Mouse (Mus musculus) heart, embryonic 11.5 days (tissue): ENCODE data around the gene Dnajb2. TPM values are rescaled to one million over a fixed set of nuclear protein-coding genes. Genes with fewer than 3 reads are reported as not detected.

ENCODE experiments used
- ATAC-seq: fragments of 200-750 bp; cut with Nextera tagmentation; replicated peaks from 2 replicates; pipeline ENCODE4 v1.8.0; 2017; ENCODE audit warnings: moderate library complexity; ENCODE audit not compliant: insufficient number of reproducible peaks, low FRiP score, low TSS enrichment
- H3K27ac ChIP-seq: fragments of 300-500 bp; sonication (generic); 2 replicates; pipeline ENCODE4 v1.5.1; 2014; ENCODE audit warnings: mild to moderate bottlenecking, low read depth, low read length
- H3K27me3 ChIP-seq: fragments of 300-500 bp; sonication (generic); 2 replicates; pipeline ENCODE4 v1.6.1; 2014; ENCODE audit warnings: mild to moderate bottlenecking, low read length, mixed read lengths; ENCODE audit not compliant: control insufficient read depth, insufficient read depth
- H3K36me3 ChIP-seq: fragments of 300-500 bp; sonication (generic); 2 replicates; pipeline ENCODE4 v1.6.1; 2014; ENCODE audit warnings: mild to moderate bottlenecking, low read length, moderate library complexity, mixed read lengths; ENCODE audit not compliant: control insufficient read depth, insufficient read depth
- H3K4me1 ChIP-seq: fragments of 300-500 bp; sonication (generic); 2 replicates; pipeline ENCODE4 v1.6.1; 2014; ENCODE audit warnings: low read length; ENCODE audit not compliant: control insufficient read depth, insufficient read depth
- H3K4me2 ChIP-seq: fragments of 300-500 bp; sonication (generic); 2 replicates; pipeline ENCODE4 v1.6.1; 2014; ENCODE audit warnings: mild to moderate bottlenecking, moderate library complexity
- H3K4me3 ChIP-seq: fragments of 300-500 bp; sonication (generic); 2 replicates; pipeline ENCODE4 v1.5.1; 2014; ENCODE audit warnings: low read depth, low read length
- H3K9ac ChIP-seq: fragments of 300-500 bp; sonication (generic); 2 replicates; pipeline ENCODE4 v1.6.1; 2014; ENCODE audit warnings: mild to moderate bottlenecking, low read depth, low read length, moderate library complexity
- H3K9me3 ChIP-seq: fragments of 300-500 bp; sonication (generic); replicated peaks from 2 replicates; pipeline ENCODE4 v1.6.1; 2016; ENCODE audit warnings: low read length; ENCODE audit not compliant: control insufficient read depth
- WGBS: fragments of 180-500 bp; shearing (Covaris S2); extraction: QIAGEN DNeasy Blood & Tissue Kit; methylation state at CpG from one replicate; pipeline ENCODE4 v1.1.7; 2014; ENCODE audit not compliant: insufficient replicate concordance; 5-methylcytosine and 5-hydroxymethylcytosine counted together
- polyA plus RNA-seq: library from polyadenylated mRNA; unstranded; fragments of >200 nt; fragmentation: Nextera tagmentation; extraction: Ambion mirVana; gene quantifications from 2 replicates; pipeline ENCODE4 v1.2.1, GENCODE M21; 2014

Gene Dnajb2
- polyA plus RNA-seq, result 15.3 and 17.6 TPM in 2 replicates

DNA sequence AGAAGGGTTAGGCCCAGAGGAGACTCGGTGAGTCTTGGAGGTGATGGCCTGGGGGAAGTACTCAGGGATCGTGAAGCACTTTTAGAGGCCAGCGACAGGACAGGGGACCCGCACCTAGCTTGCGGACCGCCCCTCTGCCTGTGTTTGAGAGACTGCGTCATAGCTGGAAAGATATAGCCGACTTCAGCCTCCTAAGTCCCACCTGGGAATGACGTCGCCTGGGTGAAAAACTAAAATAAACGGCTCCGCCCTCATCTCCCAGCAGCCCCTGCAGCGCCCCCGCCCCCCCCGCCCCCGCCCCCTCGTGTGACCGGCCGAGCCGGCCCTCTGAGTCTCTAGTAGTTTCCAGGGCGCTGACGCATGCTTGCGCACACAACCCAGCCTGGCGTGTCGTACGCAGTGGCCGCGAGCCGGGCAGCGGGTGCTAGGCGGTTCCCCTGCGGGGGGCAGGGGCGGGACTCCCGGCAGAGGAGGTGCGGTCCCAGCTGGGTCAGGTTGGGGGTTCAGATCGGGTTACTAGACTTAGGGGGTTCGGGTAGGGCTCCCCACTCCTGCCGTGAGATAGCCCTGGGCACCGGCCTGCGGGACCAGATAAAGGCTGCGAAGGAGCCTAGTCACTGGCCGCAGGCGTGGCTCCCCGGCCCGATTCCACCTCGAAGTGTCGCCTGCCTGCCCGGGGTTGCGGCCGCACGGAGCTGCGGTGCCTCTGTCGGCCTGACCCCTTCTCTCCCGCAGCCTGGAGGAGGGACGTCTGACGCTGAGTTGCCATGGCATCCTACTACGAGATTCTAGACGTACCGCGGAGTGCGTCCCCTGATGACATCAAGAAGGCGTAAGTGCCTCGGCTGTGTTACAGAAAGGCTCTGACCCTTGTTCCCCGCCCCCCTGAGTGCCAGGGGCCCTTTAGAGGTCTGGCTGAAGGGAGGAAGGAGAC is at the start of gene Dnajb2:
TSS of gene Dnajb2 (plus strand) at position 290 of the 934 bp plus-strand sequence.
- 0 out of 2 replicates have a peak, but pooled peaks cover 3% of the 10 kb centered on the region for H3K27me3 ChIP-seq
- H3K36me3 ChIP-seq, result 0 out of 2 replicates have a peak, but pooled peaks cover 3% of the 10 kb centered on the region
- peak within 1 kb of the TSS; percentile 88 for H3K4me2 ChIP-seq
- no peaks in the 10 kb centered on the region for H3K9me3 ChIP-seq
- H3K9ac ChIP-seq, result peak within 1 kb of the TSS; percentile 80
- ATAC-seq, result peak; percentile 89
- peak within 1 kb of the TSS; percentile 85 for H3K27ac ChIP-seq
- peaks cover 16% of the 10 kb centered on the region for H3K4me1 ChIP-seq
- under 1% methylated on average over 58 of the region's 64 CpGs for WGBS
- H3K4me3 ChIP-seq, result peak within 1 kb of the TSS; percentile 53

DNA sequence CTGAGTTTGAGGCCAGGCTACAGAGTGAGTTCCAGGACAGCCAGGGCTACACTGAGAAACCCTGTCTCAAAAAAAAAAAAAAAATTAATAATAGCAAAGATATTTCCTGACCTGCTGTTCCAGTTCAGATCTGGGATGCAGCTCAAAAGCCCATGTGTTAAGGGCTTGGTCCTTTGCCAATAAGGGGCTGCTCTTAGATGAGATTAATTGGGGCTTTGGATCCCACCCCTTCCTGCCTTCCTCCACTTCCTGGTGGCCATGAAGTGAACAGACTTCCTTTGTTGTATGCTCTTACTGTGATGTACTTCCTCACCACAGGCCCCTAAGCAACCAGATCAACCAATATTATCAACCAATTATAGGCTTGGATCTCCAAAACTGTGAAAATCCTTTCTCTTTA is 49.1 kb upstream of the Dnajb2 start:
- peaks cover 6% of the 10 kb centered on the region; the same call in 1 of the 2 replicates for H3K4me1 ChIP-seq
- H3K36me3 ChIP-seq, result peaks cover 30% of the 10 kb centered on the region
- no peaks in the 10 kb centered on the region for H3K9me3 ChIP-seq
- H3K4me3 ChIP-seq, result no peak overlapping the region
- no peak overlapping the region for H3K9ac ChIP-seq
- ATAC-seq, result no peak
- H3K27me3 ChIP-seq, result no peaks in the 10 kb centered on the region
- H3K27ac ChIP-seq, result no peak overlapping the region
- H3K4me2 ChIP-seq, result no peak overlapping the region

GRCm38 (mm10) chr1:75187914-75188483 is 48.2 kb upstream of the Dnajb2 start:
- H3K4me2 ChIP-seq, result no peak overlapping the region
- H3K27ac ChIP-seq, result no peak overlapping the region
- WGBS, result 66% methylated on average over 2 of the region's 2 CpGs
- no peaks in the 10 kb centered on the region for H3K27me3 ChIP-seq
- no peak for ATAC-seq
- no peak overlapping the region for H3K9ac ChIP-seq
- H3K9me3 ChIP-seq, result no peaks in the 10 kb centered on the region
- H3K36me3 ChIP-seq, result peaks cover 22% of the 10 kb centered on the region
- peaks cover 7% of the 10 kb centered on the region; the same call in 1 of the 2 replicates for H3K4me1 ChIP-seq
- H3K4me3 ChIP-seq, result no peak overlapping the region

GRCm38 (mm10) chr1:75190577-75190976 is 45.6 kb upstream of the Dnajb2 start:
- peak overlapping the region; percentile 86 for H3K4me2 ChIP-seq
- 41% methylated on average over 2 of the region's 2 CpGs for WGBS
- no peak overlapping the region for H3K27ac ChIP-seq
- H3K4me1 ChIP-seq, result peaks cover 12% of the 10 kb centered on the region
- no peaks in the 10 kb centered on the region for H3K27me3 ChIP-seq
- H3K9me3 ChIP-seq, result no peaks in the 10 kb centered on the region
- peaks cover 13% of the 10 kb centered on the region for H3K36me3 ChIP-seq
- peak overlapping the region; percentile 69; the same call in 1 of the 2 replicates for H3K4me3 ChIP-seq
- peak overlapping the region; percentile 86; the same call in 1 of the 2 replicates for H3K9ac ChIP-seq
- ATAC-seq, result no peak

DNA sequence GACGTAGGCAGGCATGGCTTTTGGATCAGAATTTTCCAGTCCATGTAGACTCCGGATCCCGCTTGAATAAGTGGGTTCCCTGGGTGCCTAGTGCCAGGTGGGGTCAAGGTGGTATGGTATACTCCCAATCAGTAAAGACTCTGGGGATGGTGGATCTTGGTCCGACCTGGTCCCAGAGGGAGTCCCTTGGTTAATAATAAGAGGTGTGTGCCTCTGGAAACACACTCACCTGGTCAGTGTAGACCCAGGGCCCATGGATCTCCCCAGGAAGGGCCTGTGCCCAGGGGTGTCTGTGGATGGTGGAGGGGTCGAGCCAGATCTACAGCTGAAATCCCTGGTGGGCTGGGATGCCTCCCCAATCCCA is 45.0 kb upstream of the Dnajb2 start:
- Histone ChIP-seq H3K9ac (peak overlapping the region; percentile 86), H3K27me3 (no peaks in the 10 kb centered on the region), H3K4me2 (peak overlapping the region; percentile 86), H3K4me3 (peak overlapping the region; percentile 69), H3K27ac (peak overlapping the region; percentile 90), H3K9me3 (no peaks in the 10 kb centered on the region), H3K36me3 (peaks cover 10% of the 10 kb centered on the region), H3K4me1 (peaks cover 12% of the 10 kb centered on the region)
- ATAC-seq, result peak; percentile 7
- 43% methylated on average over 5 of the region's 5 CpGs for WGBS

DNA sequence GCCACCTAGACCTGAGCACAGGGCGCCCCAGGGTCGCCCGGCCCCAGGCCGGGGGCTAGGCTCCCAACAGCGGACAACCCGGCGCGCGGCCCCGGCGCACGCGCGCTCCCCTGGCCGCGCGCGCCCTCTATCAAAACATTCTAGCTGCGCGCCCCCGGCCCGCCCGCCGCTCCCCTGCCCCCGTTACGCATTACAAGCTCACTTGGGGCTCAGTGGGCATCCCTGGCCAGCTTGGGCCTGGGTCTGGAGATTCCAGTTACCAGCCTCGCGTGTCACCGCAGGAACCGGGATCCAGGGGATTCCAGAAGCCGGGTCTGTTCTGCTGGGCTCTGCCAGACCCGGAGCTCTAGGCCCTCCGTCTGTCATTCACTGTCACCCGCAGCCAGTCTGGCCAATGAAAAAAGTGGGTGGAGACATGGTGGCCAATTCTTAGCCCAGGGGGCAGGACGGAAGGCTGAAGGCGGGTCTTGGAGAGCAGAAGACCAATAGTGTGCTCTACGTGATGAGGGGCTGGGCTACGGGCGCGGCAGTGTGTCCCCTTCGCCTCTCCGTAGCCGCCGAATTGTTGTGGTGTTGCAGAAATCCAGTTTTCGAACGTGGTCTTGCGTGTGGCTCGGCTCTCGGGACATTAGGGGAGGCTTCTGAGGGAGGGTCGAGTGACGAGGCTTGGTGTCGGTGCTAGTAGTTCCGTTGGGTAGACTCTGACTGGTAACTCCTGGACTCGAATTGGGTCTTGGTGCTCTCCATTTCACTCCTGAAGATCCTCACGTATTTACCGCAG is 44.4 kb upstream of the Dnajb2 start, which contains the start of the genes Ankzf1 and Atg9a:
TSS of gene Ankzf1 (plus strand) at position 530 of the 781 bp plus-strand sequence.
TSS of gene Atg9a (minus strand) at position 575 of the 781 bp plus-strand sequence.
- no peaks in the 10 kb centered on the region for H3K9me3 ChIP-seq
- peak within 1 kb of the TSS; percentile 86 for H3K9ac ChIP-seq
- peak; percentile 98 for ATAC-seq
- peak within 1 kb of the TSS; percentile 69 for H3K4me3 ChIP-seq
- WGBS, result under 1% methylated on average over 56 of the region's 56 CpGs
- H3K27me3 ChIP-seq, result no peaks in the 10 kb centered on the region
- H3K4me2 ChIP-seq, result peak within 1 kb of the TSS; percentile 86
- H3K4me1 ChIP-seq, result peaks cover 12% of the 10 kb centered on the region
- H3K36me3 ChIP-seq, result peaks cover 10% of the 10 kb centered on the region
- peak within 1 kb of the TSS; percentile 90 for H3K27ac ChIP-seq

- Histone ChIP-seq H3K27me3 (no peaks in the 10 kb centered on the region), H3K4me3 (peak overlapping the region; percentile 69), H3K9ac (peak overlapping the region; percentile 74), H3K36me3 (peaks cover 15% of the 10 kb centered on the region), H3K27ac (peak overlapping the region; percentile 90), H3K9me3 (no peaks in the 10 kb centered on the region), H3K4me1 (peaks cover 12% of the 10 kb centered on the region), H3K4me2 (peak overlapping the region; percentile 69)
- no peak for ATAC-seq
- WGBS, result 1% methylated on average over 19 of the region's 19 CpGs
Measured at GRCm38 (mm10) chr1:75192452-75192851, 43.8 kb upstream of the Dnajb2 start.

DNA sequence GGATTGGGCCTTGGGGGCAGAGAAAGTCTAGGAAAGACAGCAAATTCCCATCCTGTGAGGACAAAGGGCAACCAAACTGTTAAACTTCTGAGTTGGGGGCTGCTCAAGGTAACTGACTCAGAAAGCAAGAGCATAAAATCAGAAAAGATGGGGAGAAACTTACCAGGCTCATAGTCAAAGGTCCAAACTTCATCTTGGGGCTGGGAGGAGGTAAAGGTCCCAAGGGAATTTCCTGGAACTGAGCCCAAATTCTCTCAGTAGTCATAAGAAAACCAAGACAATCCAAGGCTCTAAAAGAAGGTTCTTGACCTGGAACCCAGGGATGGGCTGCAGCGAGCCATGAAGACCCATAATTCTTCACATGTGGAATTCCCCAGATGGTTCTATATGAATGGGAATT is 35.0 kb upstream of the Dnajb2 start:
- Histone ChIP-seq H3K4me3 (no peak overlapping the region), H3K9ac (no peak overlapping the region), H3K9me3 (no peaks in the 10 kb centered on the region), H3K27ac (no peak overlapping the region), H3K4me1 (no peaks in the 10 kb centered on the region), H3K36me3 (peaks cover 26% of the 10 kb centered on the region), H3K27me3 (no peaks in the 10 kb centered on the region), H3K4me2 (no peak overlapping the region)
- ATAC-seq, result no peak
- WGBS, result 84% methylated on average over 1 of the region's 1 CpGs
